Mouse (Mus musculus): ENCODE measurements around the gene Tgfbr3. TPM values are rescaled to one million over a fixed set of nuclear protein-coding genes. Genes with fewer than 3 reads are reported as not detected.

Gene Tgfbr3
- total RNA-seq, 2 experiments from 2014 or later: 37.3 to 42.6 TPM

DNA sequence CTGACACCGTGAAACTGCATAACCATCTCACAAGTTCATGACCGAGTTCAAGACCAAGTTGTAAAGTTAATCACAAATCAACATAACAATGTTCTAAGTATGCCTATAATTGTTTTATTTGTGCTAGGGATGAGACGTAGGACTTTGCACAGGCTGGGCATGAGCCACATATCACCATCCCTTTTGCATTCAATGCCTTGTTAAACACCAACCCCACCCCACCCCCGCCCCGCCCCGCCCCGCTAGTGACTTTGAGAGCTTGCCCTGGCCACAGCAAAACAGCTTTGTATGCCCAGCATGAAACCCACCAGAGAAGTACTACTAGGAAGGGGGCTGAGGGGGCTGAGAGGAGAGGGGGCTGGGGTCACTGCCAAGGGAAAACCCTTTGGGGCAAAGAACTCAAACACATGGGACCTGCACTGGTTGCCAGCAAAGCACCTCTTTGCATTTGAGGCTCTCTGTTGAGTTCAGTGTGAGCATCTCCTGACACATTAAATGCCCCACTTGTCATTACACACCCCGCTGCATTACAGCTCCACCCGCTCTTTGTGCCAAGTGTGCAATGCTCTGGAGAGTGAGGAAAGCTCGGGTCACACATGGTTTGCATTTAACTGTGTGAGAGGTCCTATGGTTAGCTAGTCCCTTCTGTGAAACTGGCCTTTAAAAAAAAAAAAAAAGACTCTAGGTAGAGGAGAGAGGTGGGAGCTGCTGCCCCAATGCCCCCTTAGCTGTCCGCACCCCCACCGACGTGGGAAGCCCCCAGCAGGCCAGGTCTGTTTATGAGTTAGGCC is 179.1 kb downstream of the Tgfbr3 start:
- DNase-seq: no peak

DNA sequence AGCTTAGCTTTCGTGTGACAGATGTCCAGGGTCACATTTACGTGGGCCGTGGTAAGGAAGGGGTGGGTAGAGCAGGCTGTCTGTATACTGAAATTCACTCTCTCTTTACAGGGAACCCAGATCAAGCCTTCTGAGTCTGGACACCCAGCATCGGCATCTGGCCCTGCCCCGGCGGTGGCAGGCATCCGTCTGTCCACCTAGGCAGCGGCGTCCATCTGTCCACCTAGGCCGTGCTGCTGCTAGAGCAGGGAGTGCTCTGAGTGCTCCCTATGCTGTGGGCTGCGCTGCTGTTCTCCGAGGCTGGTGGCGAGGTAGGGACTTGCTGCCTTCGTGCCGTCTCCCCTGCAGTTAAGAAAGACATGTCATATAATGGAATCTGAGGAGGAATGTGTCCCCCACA is 180.0 kb downstream of the Tgfbr3 start:
- no peak for DNase-seq

DNA sequence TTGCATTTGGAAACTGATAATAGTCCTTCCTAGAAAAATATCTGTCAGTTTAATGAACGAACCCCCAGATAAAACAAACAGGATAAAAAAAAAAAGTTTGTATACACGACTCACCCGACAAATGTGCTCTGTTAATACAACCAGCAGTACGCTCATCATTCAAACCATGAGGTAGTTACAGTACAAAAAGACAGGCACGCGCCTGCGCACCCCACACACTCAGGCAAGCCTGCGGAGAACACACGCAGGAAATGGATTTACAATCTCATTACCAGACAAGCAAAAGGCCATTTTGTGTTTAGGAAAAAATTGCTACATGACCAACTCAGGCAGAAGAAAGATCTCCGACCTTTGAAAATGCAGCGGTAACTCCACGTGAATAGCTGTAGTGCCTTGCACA is 182.6 kb downstream of the Tgfbr3 start:
- no peak for DNase-seq

GRCm38 (mm10) chr5:107106139-107106538 is 183.3 kb downstream of the Tgfbr3 start:
- no peak for DNase-seq

DNA sequence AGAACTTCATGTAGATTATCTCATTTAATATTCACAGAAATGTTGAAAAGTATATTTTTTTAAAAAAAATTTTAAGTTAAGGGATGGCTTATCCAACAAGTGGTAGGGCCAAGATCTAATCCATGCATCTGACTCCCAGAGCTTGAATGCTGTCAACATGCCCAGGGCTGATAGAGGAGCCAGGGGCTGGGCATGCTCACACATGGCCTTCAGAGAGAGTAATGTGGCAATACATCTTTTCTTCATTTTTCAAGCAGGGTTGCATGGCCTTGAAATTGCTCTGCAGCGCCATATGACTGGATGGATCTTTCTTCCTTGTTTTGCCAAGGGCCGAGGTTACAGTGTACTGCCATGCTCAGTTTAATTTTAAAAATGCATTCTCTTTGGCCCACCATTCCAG is 185.8 kb downstream of the Tgfbr3 start:
- no peak for DNase-seq

GRCm38 (mm10) chr5:107102916-107103315 is 186.5 kb downstream of the Tgfbr3 start:
- DNase-seq: no peak

GRCm38 (mm10) chr5:107101684-107102083 is 187.7 kb downstream of the Tgfbr3 start:
- DNase-seq: no peak

GRCm38 (mm10) chr5:107101135-107101534 is 188.3 kb downstream of the Tgfbr3 start:
- DNase-seq: no peak

GRCm38 (mm10) chr5:107099634-107100033 is 189.8 kb downstream of the Tgfbr3 start:
- DNase-seq: no peak

DNA sequence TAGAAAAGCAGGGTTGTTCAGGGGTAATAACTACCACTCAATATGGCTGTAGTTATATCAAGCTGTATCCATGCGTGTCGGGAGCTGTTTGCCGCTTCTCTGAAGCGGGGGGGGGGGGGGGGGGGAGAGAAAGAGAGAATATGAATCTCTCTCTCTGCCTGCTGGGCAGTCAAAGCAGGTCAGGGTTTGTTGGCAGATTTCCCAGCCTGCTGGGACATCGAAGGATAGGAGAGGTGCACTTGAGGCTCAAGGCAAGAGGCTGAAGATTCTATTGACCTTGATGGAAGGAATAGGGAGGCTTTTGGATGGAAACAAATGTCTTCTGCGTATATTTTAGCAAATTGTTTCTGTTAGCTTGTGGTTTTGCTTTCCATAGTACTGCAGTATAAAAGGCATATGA is 190.4 kb downstream of the Tgfbr3 start:
- DNase-seq: no peak

DNA sequence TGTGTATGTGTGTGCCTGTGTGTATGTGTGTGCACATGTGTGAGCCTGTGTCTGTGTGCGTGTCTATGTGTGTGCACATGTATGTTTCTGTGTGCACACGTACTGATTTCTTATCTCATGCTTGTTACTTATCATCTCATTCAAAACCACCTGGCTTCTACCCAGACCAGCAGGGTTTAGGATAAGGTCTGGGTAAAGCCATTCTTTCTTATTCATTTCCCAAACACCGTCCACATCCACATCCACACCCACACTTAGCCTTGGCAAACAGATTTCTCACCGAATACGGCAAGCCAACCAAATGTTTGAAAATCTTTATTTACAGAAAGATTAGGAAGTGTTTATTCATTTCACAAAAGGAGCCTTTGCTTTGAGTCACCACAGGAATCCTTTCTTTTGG is 191.4 kb downstream of the Tgfbr3 start:
- DNase-seq: no peak

GRCm38 (mm10) chr5:107097314-107097713 is 192.1 kb downstream of the Tgfbr3 start:
- DNase-seq: no peak

- no peak for DNase-seq
These were observed 195.2 kb downstream of the Tgfbr3 start for GRCm38 (mm10) chr5:107094233-107094632.

DNA sequence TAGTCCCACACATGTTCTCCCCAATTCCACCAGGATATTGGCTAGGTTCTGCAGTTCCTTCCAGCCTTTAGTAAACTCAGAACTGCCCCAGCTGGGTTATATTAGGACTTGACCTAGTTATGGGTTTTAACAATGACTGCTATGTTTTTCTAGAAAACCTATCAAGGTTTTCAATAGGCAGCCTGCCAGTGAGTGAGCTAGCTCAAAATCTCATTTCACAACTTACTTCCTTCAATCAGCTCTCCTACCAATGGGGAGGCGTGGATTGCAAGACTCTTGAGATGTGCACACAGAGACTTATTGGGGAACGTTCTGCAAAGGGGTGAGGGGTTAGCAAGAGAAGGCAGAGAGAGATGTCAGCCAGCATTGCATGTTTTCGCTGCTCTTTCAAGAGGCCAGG is 196.2 kb downstream of the Tgfbr3 start:
- no peak for DNase-seq

- no peak for DNase-seq
These were observed 197.3 kb downstream of the Tgfbr3 start for GRCm38 (mm10) chr5:107092137-107092536.

- no peak for DNase-seq
These were observed 199.5 kb downstream of the Tgfbr3 start for GRCm38 (mm10) chr5:107089966-107090365.

- DNase-seq: peak; percentile 83
These were observed 201.3 kb downstream of the Tgfbr3 start for GRCm38 (mm10) chr5:107087829-107088808.

DNA sequence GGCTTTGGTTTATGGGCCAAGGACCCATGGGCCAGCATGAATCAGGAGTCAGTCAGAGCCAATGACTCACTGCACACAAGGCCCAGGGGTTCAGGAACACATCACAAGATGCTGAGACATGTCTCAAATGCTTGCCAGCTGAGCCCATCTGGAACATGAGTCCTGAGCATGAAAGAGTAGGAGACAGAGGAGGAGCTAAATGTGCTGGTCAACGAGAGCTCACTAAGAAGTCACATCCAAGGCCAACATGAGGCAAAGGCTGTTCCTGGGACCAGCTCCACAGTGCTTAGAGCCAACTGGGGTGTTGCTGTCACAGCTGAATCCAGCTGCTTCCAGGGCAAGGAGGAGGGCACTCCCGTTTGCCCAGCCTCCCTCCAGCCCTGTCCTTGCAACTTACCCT is 202.1 kb downstream of the Tgfbr3 start:
- peak; percentile 48 for DNase-seq

DNA sequence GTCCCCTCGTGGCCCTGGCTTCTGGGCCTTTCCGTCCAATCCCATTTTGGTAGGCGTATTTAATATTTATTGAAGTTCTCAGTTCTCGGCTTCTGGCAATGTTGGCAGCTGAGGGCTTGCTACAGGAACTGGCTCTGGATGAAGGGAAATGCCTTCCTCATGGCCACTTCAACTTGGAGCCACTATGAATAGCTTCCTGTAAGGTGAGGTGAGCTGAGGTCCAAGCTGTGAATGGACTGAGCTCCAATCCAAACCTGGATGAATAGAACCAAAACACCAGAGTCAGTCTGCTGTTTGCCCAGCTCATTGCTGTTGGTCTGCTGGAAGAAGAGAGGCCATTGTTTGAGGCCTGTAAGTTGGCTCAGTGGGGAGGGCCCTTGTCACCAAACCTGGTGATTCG is 203.3 kb downstream of the Tgfbr3 start:
- no peak for DNase-seq

GRCm38 (mm10) chr5:107084431-107084830 is 205.0 kb downstream of the Tgfbr3 start:
- DNase-seq: no peak

DNA sequence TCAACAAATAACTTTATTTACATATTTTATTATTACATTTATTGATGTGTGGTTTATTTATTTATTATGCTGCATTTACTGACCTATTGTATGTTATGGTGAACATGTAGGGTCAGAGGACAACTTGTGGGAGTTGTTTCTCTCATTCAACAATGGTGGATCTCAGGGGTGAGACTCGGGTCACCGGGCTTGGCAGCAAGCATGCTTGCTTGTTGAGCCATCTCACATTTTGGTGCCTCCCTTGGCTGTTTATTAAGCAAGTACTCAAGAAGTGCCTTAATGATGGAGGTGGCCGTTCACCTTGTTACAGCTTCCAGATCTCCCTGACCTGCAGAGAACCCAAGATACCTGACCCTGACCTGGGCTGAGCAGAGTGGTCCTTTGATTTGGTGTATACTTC is 207.4 kb downstream of the Tgfbr3 start:
- no peak for DNase-seq

GRCm38 (mm10) chr5:107080986-107081624 is 208.3 kb downstream of the Tgfbr3 start:
- DNase-seq: no peak

GRCm38 (mm10) chr5:107079920-107080319 is 209.5 kb downstream of the Tgfbr3 start:
- no peak for DNase-seq

Data from gastrocnemius, postnatal 10 days (tissue).